Mouse (Mus musculus): ENCODE data around the gene Lrp8. TPM values are rescaled to one million over a fixed set of nuclear protein-coding genes. Genes with fewer than 3 reads are reported as not detected.

Lrp8 gene
- polyA plus RNA-seq, 1 experiment from 2014 or later = 13.9 TPM

GRCm38 (mm10) chr4:107783541-107783940 is 18.5 kb upstream of the Lrp8 start:
- no peaks in the 10 kb centered on the region for H3K36me3 ChIP-seq
- no peak overlapping the region for H3K4me3 ChIP-seq
- peaks cover 33% of the 10 kb centered on the region for H3K4me1 ChIP-seq (replicated peaks)
- H3K27ac ChIP-seq = peak overlapping the region; percentile 40; the same call in 1 of the 2 replicates
- H3K27me3 ChIP-seq (ENCODE audit: insufficient read depth, poor library complexity, severe bottlenecking) = peaks cover 9% of the 10 kb centered on the region; the same call in 1 of the 2 replicates
- H3K9me3 ChIP-seq = no peaks in the 10 kb centered on the region
- DNase-seq (ENCODE audit: low spot score) = no peak
- WGBS = 65% methylated on average over 10 of the region's 10 CpGs

GRCm38 (mm10) chr4:107788841-107789240 is 13.2 kb upstream of the Lrp8 start:
- H3K27me3 ChIP-seq (ENCODE audit: insufficient read depth, poor library complexity, severe bottlenecking) = no peaks in the 10 kb centered on the region
- H3K9me3 ChIP-seq = no peaks in the 10 kb centered on the region
- H3K27ac ChIP-seq = no peak overlapping the region
- WGBS = 89% methylated on average over 6 of the region's 6 CpGs
- H3K4me1 ChIP-seq (replicated peaks) = peaks cover 16% of the 10 kb centered on the region
- no peak for DNase-seq (ENCODE audit: low spot score)
- H3K36me3 ChIP-seq = no peaks in the 10 kb centered on the region
- no peak overlapping the region for H3K4me3 ChIP-seq

DNA sequence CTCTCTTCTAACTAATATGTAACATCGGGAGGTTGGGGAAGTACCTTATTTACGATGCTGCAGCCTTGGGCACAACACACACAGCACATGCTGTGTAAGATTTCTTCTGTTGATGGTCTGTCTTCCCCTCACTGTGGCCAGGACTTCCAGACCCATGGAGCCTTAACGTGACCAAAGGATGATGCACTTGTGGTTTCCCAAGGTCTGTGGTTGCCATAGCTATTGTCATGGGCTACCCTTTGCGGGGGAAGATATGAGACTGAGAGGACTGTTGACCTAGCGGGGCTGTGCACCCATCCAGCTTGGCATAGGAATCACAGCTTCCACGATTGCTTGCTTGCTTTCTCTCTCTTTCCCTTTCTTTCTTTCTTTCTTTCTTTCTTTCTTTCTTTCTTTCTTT is 1.3 kb upstream of the Lrp8 start:
- no peak overlapping the region for H3K4me3 ChIP-seq
- DNase-seq (ENCODE audit: low spot score) = no peak
- no peaks in the 10 kb centered on the region for H3K9me3 ChIP-seq
- peak overlapping the region; percentile 59; the same call in 1 of the 2 replicates for H3K27ac ChIP-seq
- 78% methylated on average over 6 of the region's 6 CpGs for WGBS
- H3K4me1 ChIP-seq (replicated peaks) = peaks cover 52% of the 10 kb centered on the region
- H3K36me3 ChIP-seq = peaks cover 9% of the 10 kb centered on the region
- H3K27me3 ChIP-seq (ENCODE audit: insufficient read depth, poor library complexity, severe bottlenecking) = peaks cover 11% of the 10 kb centered on the region

DNA sequence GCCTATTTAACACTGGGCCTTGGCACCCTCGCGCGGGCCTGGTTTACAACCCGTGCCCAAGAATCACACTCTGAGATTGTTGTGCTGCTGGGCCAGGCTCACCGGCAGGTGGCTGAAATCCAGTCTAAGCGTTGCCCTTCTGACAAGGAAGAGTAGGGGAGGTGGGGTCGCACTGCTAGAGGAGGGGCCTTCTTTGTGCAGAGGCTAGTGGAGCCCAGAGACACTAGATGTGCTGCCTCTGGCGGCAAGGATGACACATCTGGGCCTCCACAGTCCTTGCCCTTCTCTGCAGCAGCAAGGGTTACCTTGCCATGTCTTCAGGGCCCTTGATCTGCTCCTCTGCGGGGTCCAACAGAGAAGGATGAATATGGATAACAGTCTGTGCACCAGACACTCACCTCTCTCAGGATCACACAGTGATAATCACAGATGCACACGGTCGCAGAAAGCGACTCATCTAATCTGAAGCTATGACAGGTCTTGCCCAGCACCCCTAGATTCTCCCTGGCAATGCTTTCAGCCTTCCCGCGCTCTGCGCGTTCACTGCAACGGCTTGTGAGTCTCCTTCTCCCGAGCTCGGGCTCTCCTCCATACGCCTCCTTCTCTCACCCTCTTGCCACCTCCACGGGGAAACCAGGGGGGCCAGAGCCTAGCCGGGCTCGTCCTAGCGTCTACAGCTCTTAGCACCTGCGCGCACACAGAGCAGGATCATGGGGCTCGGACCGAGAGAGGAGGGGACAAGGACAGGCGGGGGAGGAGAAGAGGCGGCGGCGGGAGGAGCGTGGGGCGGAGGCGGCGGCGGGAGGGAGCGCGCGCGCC is 486 bp upstream of the Lrp8 start:
- WGBS = 1% methylated on average over 40 of the region's 41 CpGs
- Histone ChIP-seq H3K27me3 (ENCODE audit: insufficient read depth, poor library complexity, severe bottlenecking) (peaks cover 11% of the 10 kb centered on the region), H3K4me3 (peak overlapping the region; percentile 86), H3K4me1 (replicated peaks) (peaks cover 60% of the 10 kb centered on the region), H3K27ac (peak overlapping the region; percentile 95), H3K9me3 (no peaks in the 10 kb centered on the region), H3K36me3 (peaks cover 17% of the 10 kb centered on the region)
- peak; percentile 79 for DNase-seq (ENCODE audit: low spot score)

- Histone ChIP-seq H3K4me3 (peak overlapping the region; percentile 86), H3K27me3 (ENCODE audit: insufficient read depth, poor library complexity, severe bottlenecking) (peaks cover 11% of the 10 kb centered on the region), H3K36me3 (peaks cover 27% of the 10 kb centered on the region), H3K4me1 (replicated peaks) (peaks cover 68% of the 10 kb centered on the region), H3K9me3 (no peaks in the 10 kb centered on the region), H3K27ac (peak overlapping the region; percentile 95)
- under 1% methylated on average over 65 of the region's 65 CpGs for WGBS
- DNase-seq (ENCODE audit: low spot score) = peak; percentile 67
Observed at GRCm38 (mm10) chr4:107802450-107803331, 630 bp downstream of the Lrp8 start.

DNA sequence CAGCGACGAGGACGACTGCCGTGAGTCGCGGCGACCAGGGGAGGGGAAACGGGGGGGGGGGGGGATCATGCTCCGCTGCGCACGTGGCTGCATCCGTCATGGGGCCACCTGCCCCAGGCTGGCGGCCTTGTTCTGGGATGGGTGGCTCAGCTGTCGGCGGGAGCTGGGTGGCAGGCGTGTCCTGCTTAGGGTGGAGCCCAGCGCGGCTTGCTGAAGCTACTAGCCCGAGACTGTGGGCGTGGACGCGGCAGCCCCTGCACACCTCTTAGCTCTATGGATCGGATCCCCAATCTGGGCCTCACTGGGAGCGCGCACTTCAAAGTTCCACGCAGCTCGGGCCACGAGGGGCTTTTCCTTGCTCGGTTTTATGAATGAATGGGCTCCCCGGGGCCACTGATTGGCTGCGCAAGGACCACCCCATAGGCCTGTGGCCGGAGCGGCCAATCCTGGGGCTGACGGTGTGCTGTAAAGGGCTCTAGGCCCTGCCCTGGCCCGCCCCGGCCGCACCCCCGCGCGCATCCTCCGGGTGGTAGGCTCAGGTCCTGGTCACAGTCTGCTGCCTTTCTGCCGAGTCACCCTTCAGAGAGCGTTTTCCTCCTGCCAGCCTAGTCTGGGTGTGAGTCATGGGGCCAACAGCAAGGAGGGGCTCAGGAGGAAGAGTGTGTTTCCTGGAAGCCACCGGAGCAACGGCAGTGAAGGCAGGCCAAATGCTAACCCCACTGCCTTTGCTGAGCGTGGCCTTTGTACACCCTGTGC is 1.5 kb downstream of the Lrp8 start:
- Histone ChIP-seq H3K27ac (peak overlapping the region; percentile 95), H3K4me3 (peak overlapping the region; percentile 86), H3K27me3 (ENCODE audit: insufficient read depth, poor library complexity, severe bottlenecking) (peaks cover 11% of the 10 kb centered on the region), H3K4me1 (replicated peaks) (peaks cover 75% of the 10 kb centered on the region), H3K9me3 (no peaks in the 10 kb centered on the region), H3K36me3 (peaks cover 35% of the 10 kb centered on the region)
- DNase-seq (ENCODE audit: low spot score) = peak; percentile 91
- WGBS = under 1% methylated on average over 46 of the region's 46 CpGs

DNA sequence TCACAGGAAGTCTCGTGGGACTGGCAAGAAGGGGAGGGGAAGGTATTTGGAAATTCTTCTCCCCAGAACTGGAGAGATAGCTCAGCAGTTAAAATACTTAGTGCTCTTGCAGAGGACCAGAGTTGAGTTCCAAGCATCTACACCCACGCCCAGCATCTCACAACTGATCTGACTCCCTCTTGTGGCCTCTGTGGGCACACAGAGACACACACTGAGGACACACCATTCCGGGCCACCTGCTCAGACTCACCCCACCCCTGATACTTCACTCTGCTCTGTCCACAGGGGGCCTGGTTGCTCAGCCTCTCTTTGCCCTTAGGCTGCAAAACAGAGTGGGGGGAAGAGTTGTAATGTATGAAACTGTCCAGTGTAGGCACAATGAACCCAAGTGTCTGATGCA is 3.4 kb downstream of the Lrp8 start:
- Histone ChIP-seq H3K36me3 (peaks cover 55% of the 10 kb centered on the region), H3K4me3 (no peak overlapping the region), H3K9me3 (no peaks in the 10 kb centered on the region), H3K27ac (no peak overlapping the region), H3K4me1 (replicated peaks) (peaks cover 70% of the 10 kb centered on the region), H3K27me3 (ENCODE audit: insufficient read depth, poor library complexity, severe bottlenecking) (peaks cover 3% of the 10 kb centered on the region; the same call in 1 of the 2 replicates)
- DNase-seq (ENCODE audit: low spot score) = no peak
- WGBS = 82% methylated on average over 3 of the region's 3 CpGs

GRCm38 (mm10) chr4:107807796-107808195 is 5.7 kb downstream of the Lrp8 start:
- H3K27ac ChIP-seq = peak overlapping the region; percentile 42; the same call in 1 of the 2 replicates
- H3K4me3 ChIP-seq = no peak overlapping the region
- 68% methylated on average over 4 of the region's 4 CpGs for WGBS
- no peaks in the 10 kb centered on the region for H3K9me3 ChIP-seq
- peaks cover 64% of the 10 kb centered on the region for H3K4me1 ChIP-seq (replicated peaks)
- H3K36me3 ChIP-seq = peaks cover 63% of the 10 kb centered on the region
- no peak for DNase-seq (ENCODE audit: low spot score)
- peaks cover 3% of the 10 kb centered on the region; the same call in 1 of the 2 replicates for H3K27me3 ChIP-seq (ENCODE audit: insufficient read depth, poor library complexity, severe bottlenecking)

GRCm38 (mm10) chr4:107808655-107809054 is 6.6 kb downstream of the Lrp8 start:
- H3K4me1 ChIP-seq (replicated peaks) = peaks cover 60% of the 10 kb centered on the region
- no peak overlapping the region for H3K27ac ChIP-seq
- peaks cover 3% of the 10 kb centered on the region; the same call in 1 of the 2 replicates for H3K27me3 ChIP-seq (ENCODE audit: insufficient read depth, poor library complexity, severe bottlenecking)
- peaks cover 68% of the 10 kb centered on the region for H3K36me3 ChIP-seq
- no peaks in the 10 kb centered on the region for H3K9me3 ChIP-seq
- no peak overlapping the region for H3K4me3 ChIP-seq
- DNase-seq (ENCODE audit: low spot score) = no peak

DNA sequence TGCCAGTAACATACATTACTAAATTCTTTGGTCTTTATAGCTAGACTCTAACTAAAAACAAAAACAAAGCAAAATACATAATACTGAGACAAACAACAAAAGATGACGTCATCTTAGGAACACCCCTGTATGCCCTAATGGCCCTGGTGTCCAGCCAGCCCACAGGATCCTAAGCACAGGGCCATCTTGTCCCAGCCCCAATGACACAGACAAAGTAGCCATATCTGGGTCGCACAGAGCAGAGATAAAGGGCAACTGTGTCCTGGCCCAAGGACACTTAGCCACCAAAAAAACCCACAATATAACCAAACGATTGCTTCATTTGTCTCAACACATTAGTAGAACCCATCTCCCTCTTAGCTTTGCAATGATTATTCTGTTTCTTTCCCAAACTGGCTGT is 8.9 kb downstream of the Lrp8 start:
- Histone ChIP-seq H3K9me3 (no peaks in the 10 kb centered on the region), H3K27me3 (ENCODE audit: insufficient read depth, poor library complexity, severe bottlenecking) (no peaks in the 10 kb centered on the region), H3K4me1 (replicated peaks) (peaks cover 53% of the 10 kb centered on the region), H3K27ac (no peak overlapping the region), H3K4me3 (no peak overlapping the region), H3K36me3 (peaks cover 78% of the 10 kb centered on the region)
- no peak for DNase-seq (ENCODE audit: low spot score)
- WGBS = 89% methylated on average over 3 of the region's 3 CpGs

DNA sequence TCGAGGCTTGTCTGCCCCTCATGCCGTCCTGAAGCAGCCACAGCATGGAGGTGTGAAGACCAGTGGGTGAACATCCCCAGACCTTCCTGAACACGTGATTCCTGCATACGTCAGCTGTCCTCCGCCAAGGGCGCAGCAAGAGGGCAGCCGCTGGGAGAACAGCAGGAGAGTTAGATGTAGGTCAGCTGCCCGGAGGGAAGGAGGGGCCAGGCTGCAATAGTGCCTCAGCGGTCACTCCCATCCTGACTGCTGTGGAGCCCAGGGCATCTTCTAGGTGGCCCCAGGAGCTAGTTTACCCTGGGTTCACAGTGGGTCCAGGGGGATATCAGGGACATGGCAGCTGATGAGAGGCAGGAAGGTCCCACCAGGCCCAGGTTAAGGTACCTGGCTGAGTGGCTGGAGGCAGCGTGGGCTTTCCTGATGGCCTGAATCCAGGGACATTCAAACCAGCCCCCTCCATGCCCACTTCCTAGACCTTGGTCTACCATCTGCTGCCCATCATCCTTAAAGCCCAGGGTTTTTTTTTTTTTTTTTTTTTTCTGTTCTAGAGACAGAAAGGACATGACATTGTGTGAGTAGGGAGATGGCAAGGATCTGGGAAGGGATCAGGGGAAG is 9.8 kb downstream of the Lrp8 start:
- Histone ChIP-seq H3K27ac (peak overlapping the region; percentile 50; the same call in 1 of the 2 replicates), H3K27me3 (ENCODE audit: insufficient read depth, poor library complexity, severe bottlenecking) (no peaks in the 10 kb centered on the region), H3K4me3 (no peak overlapping the region), H3K36me3 (peaks cover 74% of the 10 kb centered on the region), H3K4me1 (replicated peaks) (peaks cover 51% of the 10 kb centered on the region), H3K9me3 (no peaks in the 10 kb centered on the region)
- DNase-seq (ENCODE audit: low spot score) = no peak
- 51% methylated on average over 10 of the region's 10 CpGs for WGBS

- no peaks in the 10 kb centered on the region for H3K9me3 ChIP-seq
- H3K36me3 ChIP-seq = peaks cover 74% of the 10 kb centered on the region
- DNase-seq (ENCODE audit: low spot score) = no peak
- peaks cover 52% of the 10 kb centered on the region for H3K4me1 ChIP-seq (replicated peaks)
- no peaks in the 10 kb centered on the region for H3K27me3 ChIP-seq (ENCODE audit: insufficient read depth, poor library complexity, severe bottlenecking)
- WGBS = 84% methylated on average over 6 of the region's 6 CpGs
- H3K27ac ChIP-seq = 0 out of 2 replicates have a peak overlapping the region, but pooled peaks have one; percentile 16
- no peak overlapping the region for H3K4me3 ChIP-seq
Observed at GRCm38 (mm10) chr4:107812336-107812735, 10.3 kb downstream of the Lrp8 start.
